Mouse (Mus musculus) erythroid progenitor cell, adult 5-6 weeks (primary cell): ENCODE results near the gene Metap1d. TPM values are rescaled to one million over a fixed set of nuclear protein-coding genes. Genes with fewer than 3 reads are reported as not detected.

Source experiments
- total RNA-seq, 2 experiments: library from RNA; stranded (forward) in 1 of 2; stranded (reverse) in 1 of 2; fragments of 150-400 nt in 1 of 2; fragments of 186-747, 209-891 nt in 1 of 2; gene quantifications; 2 replicates each; pipeline versions ENCODE4 v1.2.3 to v1.2.4; 2015 to 2017; ENCODE audit warnings: low replicate concordance in 2 of 2

Metap1d gene
- total RNA-seq, 2 experiments from 2014 or later = 13.0 to 17.0 TPM

Other genes starting within 250 kb of the Metap1d start
- 55.9 and 133 TPM in 2 replicates for gene Dync1i2, start 241.6 kb upstream of the Metap1d start, total RNA-seq (2015; ENCODE audit: low replicate concordance)
- gene Dync1i2, start 241.6 kb upstream of the Metap1d start, total RNA-seq (2017; ENCODE audit: low replicate concordance) = 52.0 and 69.4 TPM in 2 replicates
- 11.2 and 18.0 TPM in 2 replicates for gene Slc25a12, start 85.5 kb upstream of the Metap1d start, total RNA-seq (2015; ENCODE audit: low replicate concordance)
- 15.8 and 25.6 TPM in 2 replicates for gene Slc25a12, start 85.5 kb upstream of the Metap1d start, total RNA-seq (2017; ENCODE audit: low replicate concordance)
- 85.9 and 159 TPM in 2 replicates for gene Hat1, start 64.3 kb upstream of the Metap1d start, total RNA-seq (2015; ENCODE audit: low replicate concordance)
- 84.1 and 89.0 TPM in 2 replicates for gene Hat1, start 64.3 kb upstream of the Metap1d start, total RNA-seq (2017; ENCODE audit: low replicate concordance)
- gene Dlx1, start 74.8 kb downstream of the Metap1d start, total RNA-seq (2015; ENCODE audit: low replicate concordance) = 2.2 TPM in 1 of 2 replicates, not detected in the other
- gene Dlx1, start 74.8 kb downstream of the Metap1d start, total RNA-seq (2017; ENCODE audit: low replicate concordance) = not detected in 2 replicates
- gene Dlx2, start 93.5 kb downstream of the Metap1d start, total RNA-seq (2015; ENCODE audit: low replicate concordance) = not detected in 2 replicates
- not detected in 2 replicates for gene Dlx2, start 93.5 kb downstream of the Metap1d start, total RNA-seq (2017; ENCODE audit: low replicate concordance)